Mouse (Mus musculus) thymus, adult 18-20 months (tissue): Measurements from ENCODE around the gene Grk3.

Experiments used
- DNase-seq, 2 experiments: peaks; one replicate each; pipeline ENCODE4 v3.0.0; 2022; ENCODE audit warnings: mixed read lengths in 2 of 2

Grk3 gene

DNA sequence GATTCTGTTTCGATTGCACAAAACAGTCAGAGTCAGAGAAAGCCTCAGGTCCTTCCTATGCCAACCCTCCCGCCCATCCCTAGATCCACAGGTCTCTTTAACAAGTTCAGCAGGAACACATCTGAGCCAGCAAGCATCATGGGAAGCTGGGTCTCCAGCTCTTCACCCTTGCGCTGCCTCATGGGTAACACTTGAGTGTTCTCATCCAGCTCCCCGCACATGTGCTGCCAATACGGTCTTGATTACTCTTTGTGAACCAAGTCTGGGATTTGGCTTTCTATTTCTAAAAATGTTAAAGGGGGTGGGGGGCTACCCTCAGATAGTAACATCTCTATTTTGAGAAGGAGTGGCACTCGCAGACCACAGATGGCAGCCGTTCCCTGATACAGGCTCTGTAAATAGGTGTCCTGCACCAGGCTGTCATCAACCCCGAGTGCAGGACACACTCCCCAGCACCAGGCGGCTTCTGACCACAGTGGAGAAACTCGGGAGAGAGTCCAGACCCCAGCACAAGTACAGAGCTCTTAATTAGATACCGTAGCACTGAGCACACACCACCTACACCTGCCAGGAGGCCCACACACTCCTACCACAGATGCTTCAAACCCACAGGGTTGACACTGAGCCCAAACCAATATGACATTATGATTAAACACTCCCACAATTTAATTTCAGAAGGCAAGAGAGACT lies 82.6 kb downstream of the Grk3 start:
- DNase-seq, result no peak

DNA sequence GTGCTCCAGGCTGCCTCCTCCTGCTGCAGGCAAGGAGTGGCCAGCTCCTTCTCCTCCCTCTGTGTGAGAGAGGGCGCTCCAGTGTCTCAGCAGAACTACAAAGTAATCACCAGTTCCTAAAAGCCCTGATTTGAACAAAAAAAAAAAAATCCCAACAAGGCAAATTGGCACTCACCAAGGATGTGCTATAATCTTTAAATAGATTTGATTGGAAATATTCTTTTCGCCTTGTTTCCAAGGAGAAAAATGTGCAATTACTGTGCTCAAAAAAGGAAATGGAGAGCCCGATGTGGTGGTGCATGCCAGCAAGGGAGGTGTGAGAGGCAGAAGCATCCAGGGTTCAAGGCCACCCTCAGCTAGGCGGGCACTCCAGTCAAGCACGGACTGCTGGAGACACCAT lies 83.7 kb downstream of the Grk3 start:
- DNase-seq, result no peak

DNA sequence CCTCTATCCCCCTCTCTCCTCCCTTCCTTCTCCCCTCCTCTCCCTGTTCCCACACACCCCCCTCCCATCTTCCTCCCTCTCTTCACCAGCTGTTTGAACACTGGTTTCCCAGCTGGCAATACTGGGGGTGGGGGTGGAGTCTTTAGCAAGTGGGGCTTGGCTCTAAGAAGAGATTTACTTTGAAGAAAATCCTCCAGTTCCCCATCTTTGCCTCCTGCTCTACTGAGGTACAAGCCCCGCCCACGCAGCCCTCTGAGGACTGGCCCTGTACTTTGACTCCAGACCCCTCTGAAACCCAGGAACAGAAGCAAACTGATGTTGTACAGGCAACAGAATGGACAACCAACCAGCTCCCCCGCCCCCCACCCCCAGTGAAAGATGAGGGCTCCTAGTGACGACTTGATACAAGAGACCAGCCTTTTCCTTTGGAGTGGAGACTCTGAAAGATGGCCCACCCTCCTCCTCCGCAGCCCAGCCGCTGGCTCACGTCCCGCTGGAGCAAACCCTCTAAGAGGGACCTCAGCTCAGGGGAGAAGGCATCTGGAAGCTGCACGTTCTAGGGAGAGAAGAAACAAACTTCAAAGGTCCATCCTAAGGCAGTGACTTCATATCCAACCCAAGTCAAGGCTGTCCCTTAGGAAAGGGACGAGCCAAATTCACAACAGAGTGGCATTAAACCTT lies 87.2 kb downstream of the Grk3 start:
- DNase-seq, result no peak

DNA sequence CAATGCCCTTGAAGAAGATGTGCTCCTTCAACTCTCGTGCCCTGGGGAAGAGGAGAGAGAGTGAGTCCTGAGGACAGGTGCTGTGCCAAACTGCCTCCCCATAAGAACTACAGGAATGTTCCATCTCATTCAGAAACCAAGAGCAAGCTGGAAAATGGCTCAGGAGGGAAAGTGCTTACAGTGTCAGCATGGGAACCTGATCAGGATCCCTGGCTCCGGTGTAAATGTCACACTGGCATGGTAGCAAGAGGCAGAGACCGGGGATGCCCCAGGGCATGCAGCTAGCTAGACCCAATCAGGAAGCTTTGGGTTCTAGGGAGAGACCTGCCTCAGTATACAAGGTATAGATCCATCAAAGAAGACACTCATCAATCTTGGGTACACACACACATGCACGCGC lies 90.2 kb downstream of the Grk3 start:
- no peak for DNase-seq

DNA sequence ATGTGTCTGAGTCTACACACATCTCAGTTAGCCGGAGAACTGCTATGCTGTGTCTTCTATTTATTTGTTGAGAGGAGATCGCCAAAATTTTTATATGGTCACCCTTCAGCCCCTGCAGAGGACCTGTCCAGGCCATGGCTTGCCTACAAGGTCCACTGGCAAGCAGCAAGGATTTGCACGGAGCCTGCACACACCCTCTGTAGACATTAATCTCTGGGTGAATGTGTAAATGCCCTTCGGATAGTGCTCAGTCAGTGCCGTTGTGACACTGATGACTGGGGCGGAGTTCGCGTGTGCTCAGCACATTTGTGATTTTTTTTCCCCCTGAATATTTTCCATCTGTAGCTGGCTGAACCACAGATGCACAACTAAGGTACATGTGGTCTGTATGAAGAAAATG lies 90.8 kb downstream of the Grk3 start:
- DNase-seq, result no peak

DNA sequence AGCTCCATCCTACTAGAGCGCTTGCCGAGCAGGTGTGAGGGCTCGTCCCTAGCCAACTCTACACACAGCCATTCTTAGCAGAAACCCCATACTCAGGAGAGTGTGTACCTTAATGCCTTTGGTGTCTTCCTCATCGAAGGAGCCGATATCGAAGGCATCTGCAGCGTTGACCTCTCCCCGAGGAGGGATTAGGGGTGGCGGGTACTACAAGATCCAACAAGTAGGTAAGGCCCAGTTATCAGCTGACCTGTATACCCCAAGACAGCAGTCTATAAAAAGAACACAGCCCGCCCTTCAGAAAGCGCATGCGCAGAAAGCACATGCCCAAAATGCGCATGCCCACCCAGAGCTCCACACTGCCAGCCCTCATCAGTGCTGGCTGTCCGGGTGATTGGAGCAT lies 91.8 kb downstream of the Grk3 start:
- no peak for DNase-seq

DNA sequence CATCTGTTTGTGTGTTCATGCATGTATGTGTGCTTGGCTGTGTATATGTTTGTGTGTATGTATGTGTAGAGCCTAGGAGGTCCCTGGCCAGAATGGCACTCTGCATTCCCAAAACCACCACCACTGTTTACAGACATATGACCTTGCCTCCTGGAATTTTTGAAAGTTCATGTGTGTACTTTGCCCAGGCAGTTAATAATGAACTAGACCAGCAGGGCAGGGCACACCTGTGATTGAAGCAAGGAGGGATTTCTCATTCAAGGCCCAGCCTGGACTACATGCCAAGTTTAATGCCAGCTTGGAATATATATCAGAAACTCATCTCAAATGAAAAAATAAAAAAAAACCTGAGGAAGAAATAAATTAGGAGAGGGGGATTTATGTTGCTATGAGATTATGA lies 93.7 kb downstream of the Grk3 start:
- no peak for DNase-seq

DNA sequence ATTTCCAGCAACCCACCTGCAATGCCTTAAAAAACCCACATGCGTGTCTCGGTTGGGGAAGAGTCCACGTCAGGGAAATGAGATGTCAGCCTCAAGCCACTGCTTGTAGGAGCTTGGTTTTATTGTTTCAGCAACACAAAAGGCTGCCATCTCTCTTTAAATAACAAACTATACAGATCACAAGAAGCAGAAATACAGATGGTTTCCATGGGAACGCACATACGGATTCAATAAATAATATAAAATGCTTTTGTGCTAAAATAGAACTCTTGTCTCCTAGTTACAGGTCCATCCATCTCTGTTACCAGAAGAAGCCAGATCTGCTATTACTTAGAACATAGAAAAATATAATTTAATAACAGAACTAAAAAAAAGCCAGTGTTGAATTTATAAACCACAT lies 105.2 kb downstream of the Grk3 start:
- DNase-seq, result no peak

DNA sequence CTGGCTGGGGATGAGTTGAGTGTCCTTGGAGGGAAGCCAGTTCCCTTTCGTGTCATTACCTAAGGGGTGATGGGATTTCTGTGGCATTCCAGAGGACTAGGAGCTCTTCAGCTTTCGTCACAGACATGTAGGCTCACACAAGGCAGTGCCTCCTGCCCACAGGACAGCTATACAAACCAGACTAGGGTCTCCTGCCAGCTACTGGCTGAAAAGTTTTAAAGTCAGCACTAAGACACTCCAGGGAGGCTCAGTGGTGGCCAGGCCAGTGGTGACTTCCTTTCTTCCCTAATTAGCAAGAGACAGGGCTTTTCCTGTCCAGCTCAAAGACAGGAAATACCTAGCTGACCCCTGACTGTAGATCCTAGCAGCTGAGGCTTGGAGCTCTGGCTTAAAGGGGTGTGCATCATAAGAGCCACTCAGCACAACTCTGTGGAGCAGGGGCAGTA lies 107.4 kb downstream of the Grk3 start:
- DNase-seq, result no peak

DNA sequence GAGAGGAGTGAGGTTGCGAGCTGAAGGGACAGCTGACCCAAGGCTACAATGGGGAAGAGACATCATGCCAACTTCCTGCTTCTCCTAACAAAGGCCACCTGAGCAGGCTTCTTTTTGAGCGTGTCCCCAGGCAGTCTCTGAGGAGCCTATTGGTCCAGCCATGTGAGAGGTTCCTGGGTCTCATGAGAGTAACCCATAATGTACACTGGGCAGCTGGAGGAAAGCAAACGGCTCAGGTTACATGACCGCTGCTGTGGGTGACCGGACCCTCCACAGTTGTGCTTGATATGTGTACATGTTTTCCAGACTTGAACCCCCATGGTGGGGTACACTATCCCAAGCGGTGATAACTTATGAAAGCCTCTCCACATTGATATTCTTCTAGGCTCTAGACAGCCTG lies 108.1 kb downstream of the Grk3 start:
- no peak for DNase-seq

DNA sequence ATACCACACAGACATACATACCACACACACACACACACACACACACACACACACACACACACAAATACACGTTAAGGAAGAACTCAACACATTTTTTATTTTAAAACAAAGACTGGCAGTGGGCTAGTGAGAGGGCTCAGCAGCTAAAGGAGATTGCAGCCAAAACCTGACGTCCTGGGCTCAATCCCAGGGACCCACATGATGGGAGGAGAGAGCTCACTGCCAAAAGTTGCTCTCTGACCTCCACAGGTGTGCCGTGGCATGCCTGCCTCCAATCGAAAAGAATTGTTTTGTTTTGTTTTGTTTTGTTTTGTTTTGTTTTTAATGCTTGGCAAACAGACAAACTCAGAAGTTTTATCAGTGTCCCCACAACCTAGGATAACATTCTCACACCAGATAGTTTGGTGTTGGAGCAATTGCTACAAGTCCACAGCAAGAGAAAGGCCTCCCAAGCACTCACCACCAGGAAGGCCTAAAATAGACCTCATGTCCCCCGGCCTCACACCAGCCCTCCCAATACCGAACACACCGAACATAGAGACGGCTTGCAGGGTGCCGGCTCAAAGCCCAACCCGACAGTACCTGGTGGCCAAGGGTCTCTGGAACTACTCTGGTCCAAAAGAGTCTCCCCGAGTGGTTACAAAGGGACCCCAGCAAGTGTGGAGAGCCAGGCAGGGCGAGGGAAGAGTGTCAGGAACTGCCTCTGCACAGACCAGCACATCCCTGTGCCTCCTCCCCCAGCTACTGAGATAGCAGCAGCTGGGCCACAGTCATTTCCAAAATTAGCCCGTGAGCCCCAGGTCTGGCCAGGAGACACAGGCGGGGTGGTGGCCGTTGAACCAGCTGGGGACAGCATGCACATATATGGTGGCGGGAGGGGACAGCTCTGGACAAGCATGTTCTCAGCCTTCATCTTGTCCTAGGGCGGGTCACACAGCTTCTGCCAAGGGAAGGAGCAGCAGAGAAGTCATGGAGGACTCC lies 119.6 kb downstream of the Grk3 start, which contains the start of gene Myo18b:
TSS of gene Myo18b (minus strand) at position 689 of the 981 bp plus-strand sequence.
- no peak for DNase-seq

DNA sequence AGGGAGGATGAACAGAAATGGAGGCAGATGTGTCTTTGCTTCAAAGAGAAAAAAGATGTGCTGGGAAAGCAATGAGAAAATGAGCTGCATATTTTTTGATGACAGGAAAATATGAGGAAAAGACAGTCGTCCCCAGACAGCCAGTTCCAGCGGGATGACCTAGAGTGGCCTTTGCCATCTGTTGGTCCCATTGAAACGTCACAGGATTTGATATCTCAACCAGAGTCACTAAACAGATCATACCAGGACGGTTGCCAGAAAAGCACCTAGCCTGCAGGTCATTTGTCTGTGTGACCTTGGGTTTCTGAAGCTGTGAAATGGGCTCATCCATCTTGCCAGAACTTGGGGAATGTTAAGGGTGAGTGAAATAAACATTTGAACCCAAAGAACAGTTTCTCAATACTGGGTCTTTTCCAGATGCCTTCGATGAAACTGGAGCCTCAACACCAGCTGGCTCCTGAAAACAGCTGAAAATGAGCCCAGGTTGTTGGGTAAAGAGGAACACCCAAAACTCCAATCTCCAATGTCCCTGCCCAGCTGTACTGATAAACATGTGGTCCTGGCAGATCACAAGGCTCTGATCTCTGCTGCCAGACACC lies 122.0 kb downstream of the Grk3 start:
- no peak for DNase-seq

DNA sequence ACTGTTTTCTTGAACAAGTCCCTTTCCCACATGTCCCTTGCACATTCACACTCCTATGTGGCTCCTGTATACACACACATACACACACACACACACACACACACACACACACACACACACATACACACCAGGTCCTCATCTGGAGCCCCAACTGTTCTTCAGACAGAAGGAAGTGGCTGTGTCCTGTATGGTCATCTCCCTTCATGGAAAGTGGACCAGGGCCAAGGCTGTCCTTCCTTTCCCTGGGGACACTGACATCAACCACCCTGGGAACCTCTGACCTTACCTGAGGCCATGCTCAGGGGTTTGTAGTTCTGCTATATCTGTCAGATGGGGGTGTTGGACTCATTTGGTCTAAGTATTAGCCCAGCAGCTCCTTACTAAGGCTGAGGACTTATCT lies 123.2 kb downstream of the Grk3 start:
- no peak for DNase-seq

DNA sequence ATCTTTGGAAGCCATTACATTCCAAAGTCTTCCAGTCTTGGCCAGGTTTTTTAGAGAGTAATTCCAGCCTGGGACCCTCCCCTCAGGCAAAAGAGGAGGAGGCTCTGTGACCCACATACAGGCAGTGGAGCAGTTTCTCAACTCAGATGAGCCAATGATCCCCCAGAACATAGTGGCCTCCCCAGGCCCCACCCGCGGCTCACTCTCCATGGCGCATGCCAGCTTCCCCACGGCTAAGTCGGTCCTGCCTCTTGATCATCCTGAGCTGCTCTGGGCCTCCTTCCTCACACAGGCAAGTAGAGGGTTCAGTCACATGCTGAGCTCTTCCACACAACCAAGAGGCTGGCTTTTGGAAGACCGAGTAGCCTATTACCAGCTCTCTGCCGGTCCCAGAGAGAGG lies 126.9 kb downstream of the Grk3 start:
- DNase-seq, result no peak

DNA sequence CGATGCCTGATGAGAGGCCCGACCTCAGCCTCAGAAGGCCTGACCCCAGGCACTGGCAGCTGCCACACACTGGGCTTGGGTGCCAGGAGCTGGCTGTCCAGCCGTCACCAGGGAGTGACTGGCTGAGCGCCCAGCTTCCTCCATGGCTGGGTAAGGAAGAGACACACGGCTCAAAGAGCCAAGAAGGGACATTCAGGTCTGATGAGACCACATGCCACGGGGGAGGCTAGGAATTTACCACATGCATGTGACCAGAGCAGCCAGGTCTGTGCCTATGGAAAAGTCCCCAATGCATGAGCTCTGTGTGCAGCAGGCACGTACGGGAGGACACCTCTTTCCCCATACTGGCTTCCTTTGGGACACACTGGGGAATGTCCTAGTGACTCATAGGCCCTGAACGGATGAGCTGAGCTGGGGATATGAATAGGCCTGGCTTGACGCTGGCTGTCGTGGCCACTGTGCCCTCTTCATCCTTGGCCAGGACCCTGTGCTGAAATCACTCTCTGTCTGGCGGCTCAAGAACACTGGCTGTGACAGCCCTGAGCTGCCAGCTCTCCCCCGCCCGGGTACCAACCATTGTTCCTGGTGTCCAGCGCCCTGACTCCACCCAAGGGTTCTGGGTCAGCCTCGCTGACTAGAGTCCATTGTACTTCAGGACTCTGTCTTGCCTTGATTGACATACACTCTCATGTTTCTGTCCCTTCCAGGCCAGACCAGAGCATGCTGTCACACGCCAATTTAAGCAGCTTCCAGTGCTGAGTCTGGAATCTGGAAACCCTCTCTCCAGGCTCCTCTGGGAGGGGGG lies 128.7 kb downstream of the Grk3 start:
- DNase-seq, result no peak

DNA sequence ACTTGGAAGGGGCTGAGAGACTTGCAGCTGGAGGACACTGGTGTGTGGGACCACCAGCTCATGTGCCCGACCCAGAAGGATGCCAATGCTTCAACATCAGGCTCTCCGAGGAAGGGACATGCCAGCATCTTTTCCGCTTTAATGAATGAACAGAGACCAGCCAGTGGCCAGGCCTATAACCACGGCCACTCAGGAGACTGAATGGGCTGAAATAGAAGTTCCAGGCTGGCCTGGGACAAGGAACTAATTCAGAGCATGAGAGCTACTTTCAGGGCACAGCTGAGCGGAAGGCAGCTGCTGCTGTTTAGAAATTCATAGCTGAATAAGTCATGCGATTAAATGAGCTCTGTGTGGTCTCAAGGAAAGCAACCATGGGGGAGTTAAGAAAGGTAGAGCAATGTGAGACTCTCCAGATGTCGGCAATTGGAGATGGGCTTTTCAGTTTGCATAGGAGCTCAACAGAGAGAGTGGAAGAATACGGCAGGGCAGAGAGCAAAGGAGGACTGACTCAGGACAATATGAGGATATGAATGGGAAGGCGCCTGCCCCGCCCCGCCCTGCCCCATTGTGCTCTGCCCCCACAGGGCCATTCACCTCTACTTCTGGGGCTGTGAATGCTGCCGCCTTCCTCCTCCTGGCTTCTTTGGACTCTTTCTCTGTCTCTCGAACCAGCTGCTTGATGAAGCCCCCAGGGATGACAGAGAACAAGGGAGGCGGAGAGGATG lies 138.0 kb downstream of the Grk3 start:
- no peak for DNase-seq

DNA sequence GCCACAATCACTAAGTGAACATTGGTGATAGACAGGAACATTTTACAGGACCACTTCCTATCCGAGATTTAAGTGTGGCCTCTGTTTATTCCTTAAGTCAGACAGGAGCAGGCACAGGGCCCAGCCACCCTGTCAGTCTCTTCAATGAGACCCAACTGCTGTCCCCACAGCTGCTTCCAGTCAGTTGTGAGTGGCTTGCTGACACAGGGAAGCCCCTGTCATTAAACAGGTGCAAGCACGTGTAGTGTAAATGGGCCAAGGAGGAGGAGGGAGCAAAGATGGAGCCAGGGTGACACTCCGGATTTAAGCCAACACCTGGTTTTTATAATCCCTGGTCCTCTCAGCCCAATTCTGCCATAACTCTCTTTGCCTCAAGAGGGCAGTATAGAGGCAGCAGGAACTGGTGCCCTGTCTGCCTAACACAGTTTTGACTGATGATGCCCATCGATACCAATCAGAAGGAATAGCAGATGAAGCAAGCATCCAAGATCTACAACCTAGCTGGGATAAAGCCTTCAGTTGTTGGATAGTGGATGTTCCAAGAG lies 138.7 kb downstream of the Grk3 start:
- no peak for DNase-seq

DNA sequence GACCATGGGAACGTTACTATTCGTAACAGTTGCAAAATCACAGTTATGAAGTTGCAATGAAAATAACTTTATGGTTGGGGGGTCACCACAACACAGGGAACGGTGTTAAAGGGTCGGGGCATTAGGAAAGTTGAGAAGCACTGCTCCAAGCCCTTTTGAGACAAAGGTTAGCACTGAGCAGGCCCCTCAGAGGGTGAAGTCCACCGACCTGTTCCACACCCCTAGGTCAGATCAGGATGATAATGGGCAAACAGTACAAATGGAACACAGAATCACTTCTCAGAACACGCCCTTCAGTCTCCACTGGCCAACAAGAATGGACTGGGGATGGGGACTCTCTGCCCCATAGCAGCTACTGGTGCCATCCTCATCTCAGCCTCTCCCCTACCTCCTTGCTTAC lies 142.6 kb downstream of the Grk3 start:
- no peak for DNase-seq

DNA sequence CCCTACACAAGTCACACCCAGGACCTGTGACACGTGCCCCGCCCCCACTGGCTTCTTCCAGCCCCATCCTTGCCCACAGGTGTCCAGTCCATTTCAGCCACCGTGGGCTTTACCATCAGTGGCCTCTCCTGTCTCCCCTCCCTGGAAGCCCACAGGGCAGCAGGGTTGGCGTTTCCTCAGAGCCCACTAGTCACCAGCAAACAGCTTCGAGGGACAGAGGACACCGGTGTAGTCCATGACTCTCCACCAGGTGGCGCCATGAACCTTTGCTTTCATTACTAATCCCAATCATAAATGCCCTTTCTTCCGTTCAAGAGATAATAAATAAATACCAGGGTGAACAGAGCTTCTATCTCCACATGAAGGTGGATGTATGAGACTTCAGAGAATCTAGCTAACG lies 144.9 kb downstream of the Grk3 start:
- DNase-seq, result peak in 1 of 2 experiments; percentile 17

DNA sequence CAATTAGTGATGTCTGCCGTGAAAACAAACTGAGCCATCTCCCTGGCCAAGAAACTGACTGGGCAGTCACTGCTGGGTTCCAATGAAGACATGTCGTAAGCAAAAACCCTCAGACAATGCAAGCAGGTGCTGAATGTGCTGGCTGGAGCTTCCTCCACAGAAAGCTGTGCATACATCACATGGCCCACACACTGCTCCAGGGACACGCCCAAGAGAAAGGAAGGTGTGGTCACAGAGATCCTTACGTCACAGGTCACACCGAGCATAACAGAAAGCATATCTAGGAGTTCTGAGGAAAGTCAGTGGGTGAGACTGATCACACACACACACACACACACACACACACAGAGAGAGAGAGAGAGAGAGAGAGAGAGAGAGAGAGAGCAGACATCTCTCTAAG lies 147.0 kb downstream of the Grk3 start:
- no peak for DNase-seq

DNA sequence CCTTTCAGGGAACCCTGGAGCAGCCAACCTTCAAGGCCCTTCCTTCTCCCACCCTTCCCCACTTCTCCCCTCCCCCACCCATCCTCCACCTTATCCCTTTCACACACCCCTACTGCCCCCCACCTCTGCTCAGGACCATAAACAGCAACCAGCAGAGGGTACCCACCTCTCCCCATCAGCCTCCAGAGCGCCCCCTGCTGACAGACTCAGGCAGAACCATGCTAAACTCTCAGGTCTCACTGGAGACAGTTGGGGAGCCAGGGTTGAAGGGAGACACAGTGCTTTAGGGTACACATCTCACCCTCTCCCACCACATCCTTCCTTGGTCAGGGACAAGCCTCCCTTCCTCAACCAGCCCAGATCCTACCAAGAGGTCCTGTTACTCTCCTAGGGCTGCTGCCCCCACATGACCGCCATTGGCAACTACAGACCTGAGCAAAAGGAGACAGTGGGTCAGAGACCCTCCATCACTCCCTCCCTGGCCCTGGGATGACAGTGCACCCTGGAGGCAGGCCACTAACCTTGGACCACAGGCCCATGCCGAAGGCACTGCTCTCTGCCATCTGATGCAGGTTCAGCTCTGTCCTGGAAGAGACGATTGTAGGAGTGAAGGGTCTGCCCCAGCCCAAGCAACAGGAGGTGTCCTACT lies 150.7 kb downstream of the Grk3 start:
- DNase-seq, result peak in 1 of 2 experiments; percentile 8
